Mouse (Mus musculus) stomach, postnatal 0 days (tissue): ENCODE results near the gene Nrxn3.

Experiments used
- CTCF ChIP-seq: IDR thresholded peaks from 2 replicates; pipeline ENCODE4 v1.5.1; 2016; ENCODE audit warnings: antibody characterized with exemption, low read depth, mild to moderate bottlenecking, moderate library complexity
- EP300 ChIP-seq: optimal IDR thresholded peaks from 2 replicates; pipeline ENCODE3; 2016; ENCODE audit warnings: antibody characterized with exemption

DNA sequence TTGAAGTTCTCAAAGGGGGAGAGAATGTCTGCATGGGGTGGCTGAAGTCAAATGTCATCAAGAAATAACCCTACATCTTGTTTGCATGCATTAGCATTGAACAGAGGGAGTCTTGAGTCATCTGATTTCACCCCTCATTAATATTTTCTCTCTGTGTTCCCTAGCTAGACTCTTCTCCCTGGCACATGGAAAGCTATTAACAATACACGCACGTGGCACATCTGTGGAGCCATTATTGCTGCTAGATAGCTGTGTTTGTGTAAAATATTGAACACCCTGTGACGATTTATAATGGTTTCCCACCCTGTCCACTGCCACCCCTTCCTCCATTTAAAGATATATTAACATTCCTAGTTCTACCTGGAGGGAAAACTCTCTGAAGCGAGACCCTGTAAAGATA lies 405.9 kb downstream of the Nrxn3 start:
- TF ChIP-seq CTCF (no peak), EP300 (no peak)
